Mouse (Mus musculus) heart, embryonic 16.5 days (tissue): ENCODE data around the gene Neurog2. TPM values are rescaled to one million over a fixed set of nuclear protein-coding genes. Genes with fewer than 3 reads are reported as not detected.

Source experiments
- polyA plus RNA-seq: library from polyadenylated mRNA; unstranded; fragments of >200 nt; fragmentation: Nextera tagmentation; extraction: Ambion mirVana; gene quantifications from 2 replicates; pipeline ENCODE4 v1.2.1, GENCODE M21; 2015

Gene Neurog2
- polyA plus RNA-seq, 1 experiment from 2014 or later, result not detected

Other genes starting within 250 kb of the Neurog2 start
- gene Ank2, start 133.8 kb upstream of the Neurog2 start, polyA plus RNA-seq, result 38.9 and 44.4 TPM in 2 replicates
- 52.9 and 54.7 TPM in 2 replicates for gene Larp7, start 79.8 kb upstream of the Neurog2 start, polyA plus RNA-seq
- gene Zgrf1, start 79.6 kb upstream of the Neurog2 start, polyA plus RNA-seq, result 6.9 and 7.0 TPM in 2 replicates
- 0.92 and 1.2 TPM in 2 replicates for gene Alpk1, start 147.4 kb downstream of the Neurog2 start, polyA plus RNA-seq
- gene Tifa, start 156.7 kb downstream of the Neurog2 start, polyA plus RNA-seq, result 3.1 and 4.0 TPM in 2 replicates
- gene Ap1ar, start 204.4 kb downstream of the Neurog2 start, polyA plus RNA-seq, result 23.8 and 31.6 TPM in 2 replicates